Mouse (Mus musculus) T-helper 2 cell (primary cell): ENCODE measurements around the gene Prrg2.
"Not testable (repeated sequence)": the region's sequence is repeated elsewhere in the genome, so short reads cannot be mapped to it uniquely, and the experiment has no call there.

Source experiments
- in situ Hi-C: fragments of 300-600 bp; cut with MboI, MseI; formaldehyde crosslinking; loops from one replicate; pipeline ENCODE4 v1.15.1; 2025; ENCODE audit warnings: high pct_unique_total_duplicates

The Prrg2 gene

DNA sequence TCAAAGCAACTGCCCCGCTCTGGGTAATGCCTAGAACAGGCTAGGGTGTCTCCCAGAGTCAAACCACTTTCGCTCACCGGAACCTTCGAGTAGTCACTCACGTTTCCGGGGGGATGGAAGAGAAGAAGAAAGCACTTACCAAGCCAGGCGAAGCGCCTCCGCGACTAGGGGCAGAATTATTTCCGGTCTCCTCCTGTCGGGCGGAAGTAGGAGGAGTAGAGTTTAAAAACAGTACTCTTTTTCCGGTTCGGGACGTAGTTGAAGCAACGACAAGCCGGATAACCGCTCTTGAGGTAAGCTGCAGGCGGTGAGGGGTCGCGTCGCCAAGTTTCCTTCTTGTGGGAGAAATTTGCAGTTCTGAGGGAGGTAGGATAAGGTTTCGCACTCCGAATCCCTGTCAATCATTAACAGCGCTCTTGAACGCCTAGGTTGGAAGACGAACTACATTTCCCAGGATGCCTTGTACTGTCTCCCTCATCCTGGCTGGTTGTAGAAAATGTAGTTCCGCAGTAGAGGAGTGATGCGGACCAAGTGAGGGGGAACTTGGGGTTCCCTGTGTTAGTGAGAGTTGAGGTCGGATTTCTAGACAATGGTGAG is at the start of gene Prrg2, which contains the start of gene Nosip:
Prrg2 (minus strand) TSS at position 439 of the 597 bp plus-strand sequence.
Nosip (plus strand) TSS at position 191 of the 597 bp plus-strand sequence.
- in situ Hi-C loops, result no loop called here

DNA sequence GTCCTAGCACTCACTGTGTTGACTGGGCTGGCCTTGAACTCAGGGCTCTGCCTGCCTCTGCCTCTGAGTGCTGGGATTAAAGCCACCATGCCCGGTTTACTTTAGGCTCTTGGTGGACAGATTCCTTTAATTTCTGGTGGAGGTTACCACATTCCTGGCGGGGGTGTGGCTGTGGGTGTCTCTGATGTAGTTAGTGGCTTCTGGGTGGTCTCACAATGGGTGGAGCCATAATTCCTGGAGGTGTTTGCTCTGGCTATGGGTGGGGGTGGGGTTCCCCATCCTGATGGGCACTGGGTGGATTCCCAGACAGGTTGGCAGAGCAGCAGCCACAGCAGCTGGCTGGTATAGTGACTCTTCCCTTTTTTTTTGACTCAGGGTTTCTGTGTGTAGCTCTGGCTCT is 49.5 kb upstream of the Prrg2 start:
- in situ Hi-C loops, result no loop called here

DNA sequence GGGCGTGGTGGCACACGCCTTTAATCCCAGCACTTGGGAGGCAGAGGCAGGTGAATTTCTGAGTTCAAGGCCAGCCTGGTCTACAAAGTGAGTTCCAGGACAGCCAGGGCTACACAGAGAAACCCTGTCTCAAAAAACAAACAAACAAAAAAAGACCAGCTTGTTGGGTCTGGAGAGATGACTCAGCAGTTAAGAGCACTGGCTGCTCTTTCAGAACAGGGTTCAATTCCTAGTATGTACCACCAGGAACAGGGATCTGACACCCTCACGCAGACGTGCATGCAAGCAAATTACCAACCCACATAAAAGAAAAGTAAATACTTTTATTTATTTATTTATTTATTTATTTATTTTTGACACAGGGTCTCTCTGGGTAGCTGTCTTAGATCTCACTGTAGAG is 47.6 kb upstream of the Prrg2 start:
- in situ Hi-C loops, result not testable (repeated sequence)

DNA sequence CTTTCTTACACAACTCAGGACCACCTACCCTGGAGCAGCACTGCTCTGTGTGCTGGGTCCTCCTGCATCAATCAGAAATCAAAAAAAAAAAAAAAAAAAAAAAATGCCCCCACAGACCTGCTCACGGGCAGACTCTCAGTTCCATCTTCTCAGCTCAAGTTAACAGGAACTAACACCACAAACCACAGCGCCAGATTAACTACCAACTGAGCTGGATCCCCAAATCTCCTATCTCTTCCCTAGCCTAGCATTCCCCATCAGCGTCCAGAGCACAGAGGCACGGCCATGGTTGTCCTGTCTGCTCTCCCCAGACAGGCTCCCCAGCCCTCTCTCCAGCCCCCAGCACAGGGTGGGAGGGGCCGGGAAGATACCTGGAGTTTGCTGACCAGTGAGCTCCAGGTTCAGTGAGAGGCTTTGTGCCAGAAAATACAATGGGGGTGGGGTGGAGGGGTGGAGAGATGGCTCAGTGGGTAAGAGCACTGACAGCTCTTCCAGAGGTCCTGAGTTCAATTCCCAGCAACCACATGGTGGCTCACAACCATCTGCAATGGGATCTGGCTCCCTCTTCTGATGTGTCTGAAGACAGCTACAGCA is 44.7 kb upstream of the Prrg2 start:
- in situ Hi-C loops, result no loop called here

DNA sequence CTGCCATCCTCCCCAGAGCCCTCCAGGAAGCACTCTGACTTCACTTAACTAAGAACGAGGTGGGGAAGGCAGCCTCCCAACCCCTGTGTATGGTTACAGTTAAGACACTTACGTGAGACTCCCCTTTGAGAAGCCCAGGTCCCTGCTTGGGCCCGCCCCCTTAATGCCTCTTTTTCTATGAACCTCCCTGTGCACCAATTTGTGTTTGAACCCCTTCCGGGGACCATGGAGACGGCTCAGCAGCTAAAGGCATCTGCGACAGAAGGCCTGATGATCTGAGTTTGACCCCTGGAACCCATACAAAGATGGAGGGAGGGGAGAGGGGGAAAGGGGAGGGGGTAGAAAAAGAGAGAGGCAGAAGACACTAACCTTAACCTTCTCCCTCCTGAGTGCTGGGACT is 44.0 kb upstream of the Prrg2 start:
- in situ Hi-C loops, result no loop called here

DNA sequence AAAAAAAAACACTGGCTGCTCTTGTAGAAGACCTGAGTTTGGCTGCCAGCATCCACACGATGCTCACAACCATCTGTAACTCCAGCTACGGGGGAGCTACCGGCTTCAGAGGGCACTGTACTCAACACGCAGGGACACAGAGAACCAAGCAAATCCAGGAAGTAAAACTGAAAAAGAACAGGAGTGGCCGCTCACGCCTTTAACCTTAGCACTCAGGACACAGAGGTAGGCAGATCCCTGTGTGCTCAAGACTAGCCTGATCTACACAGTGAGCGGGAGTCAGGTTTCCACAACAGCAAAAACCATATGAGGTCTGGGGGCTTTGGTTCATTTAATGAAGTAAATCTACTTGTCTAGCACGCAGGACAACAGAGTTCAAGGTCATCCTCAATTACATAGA is 43.0 kb upstream of the Prrg2 start:
- in situ Hi-C loops, result no loop called here

DNA sequence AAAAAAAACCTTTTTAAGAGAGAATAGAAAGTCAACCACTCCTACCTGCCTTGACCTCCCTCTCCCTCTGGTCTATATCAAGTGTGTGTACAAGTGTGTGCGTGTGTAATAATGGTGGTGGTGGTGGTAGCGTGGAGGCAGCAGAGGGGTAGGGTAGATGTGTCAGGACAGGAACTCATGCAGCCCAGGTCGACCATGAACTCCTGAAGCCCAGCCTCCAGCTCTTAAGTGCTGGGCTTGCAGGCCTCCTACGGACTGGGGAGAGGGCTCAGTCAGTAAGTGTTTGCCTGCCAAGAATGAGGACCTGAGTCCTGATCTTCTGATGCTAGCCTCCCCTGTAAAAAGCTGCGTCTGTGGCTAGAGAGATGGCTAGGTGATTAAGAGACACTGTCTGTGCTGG is 42.5 kb upstream of the Prrg2 start:
- in situ Hi-C loops, result no loop called here

DNA sequence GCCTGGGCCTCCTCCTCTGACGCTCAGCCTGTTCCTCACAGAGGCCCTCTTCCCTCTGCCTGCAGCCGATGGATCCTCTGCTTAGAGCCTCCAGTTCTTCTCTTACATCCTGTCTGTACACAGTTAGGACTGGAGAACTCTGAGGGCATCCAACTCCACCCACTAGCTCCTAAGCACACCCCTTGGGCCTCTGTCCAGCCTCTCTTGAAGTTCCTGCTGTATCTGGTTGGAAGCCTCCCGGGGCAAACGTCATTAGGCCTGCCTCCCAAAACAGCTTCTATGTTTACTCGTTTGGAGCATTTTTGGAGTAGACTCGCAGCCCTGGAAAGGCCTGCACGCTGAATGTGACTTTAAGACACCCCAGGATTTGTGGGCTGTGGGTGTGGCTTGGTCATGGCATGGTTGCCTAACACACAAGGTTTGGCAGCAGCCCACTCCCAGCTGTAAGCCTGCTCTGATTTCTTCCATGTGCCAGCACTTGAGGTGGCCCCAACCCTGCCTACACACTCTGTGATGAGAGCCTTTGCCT is 41.2 kb upstream of the Prrg2 start, which contains the start of gene Fcgrt:
Fcgrt (minus strand) TSS at position 200 of the 529 bp plus-strand sequence.
- in situ Hi-C loops, result no loop called here

DNA sequence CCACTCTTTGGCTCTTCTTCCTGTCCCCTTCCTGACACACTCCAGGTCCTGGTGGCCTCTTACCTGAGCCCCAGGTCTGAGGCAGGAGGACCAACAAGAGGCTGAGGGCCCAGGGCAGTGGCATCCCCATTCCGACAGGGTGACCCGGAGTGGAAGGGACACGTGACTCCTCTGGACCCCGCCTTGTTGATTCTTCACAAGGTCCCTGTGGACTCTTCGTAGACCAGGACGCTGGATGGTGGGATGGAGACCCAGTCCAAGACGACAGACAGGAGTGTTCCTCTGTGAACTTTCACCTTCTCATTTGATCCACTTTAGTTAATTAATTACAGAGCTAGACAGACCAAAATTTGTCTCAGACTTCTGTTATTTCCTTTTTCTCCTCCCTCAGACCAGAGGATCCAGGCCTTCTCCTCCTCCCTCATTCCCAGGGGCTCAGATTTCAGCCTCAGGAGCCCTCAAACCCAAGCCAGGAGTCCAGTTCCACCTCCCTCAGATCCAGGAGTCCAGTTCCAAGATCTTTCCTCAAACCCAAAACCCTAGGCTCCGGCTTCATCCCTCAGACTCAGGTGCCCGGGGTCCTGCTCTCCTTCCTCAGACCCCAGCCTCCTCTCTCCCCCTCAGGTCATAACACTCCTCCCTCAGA is 40.6 kb upstream of the Prrg2 start:
- in situ Hi-C loops, result no loop called here

DNA sequence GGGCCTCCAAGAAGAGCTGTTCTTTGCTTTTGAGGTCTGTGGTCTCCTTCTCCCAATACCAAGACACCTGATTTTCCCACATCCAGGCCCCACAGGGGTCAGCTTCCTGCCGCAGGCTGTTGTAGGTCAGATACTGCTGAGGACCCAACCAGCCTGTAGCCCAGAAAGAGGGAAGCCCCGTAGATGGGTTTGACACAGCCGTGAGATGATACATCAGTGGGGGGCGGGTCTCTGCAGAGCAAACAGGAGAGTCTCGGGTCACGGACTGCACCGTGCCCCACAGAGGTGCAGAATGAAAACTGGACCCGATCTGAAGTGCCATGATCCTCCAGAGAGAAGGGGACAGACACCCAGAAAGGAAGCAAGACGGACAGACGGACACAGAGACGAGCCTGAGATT is 40.0 kb upstream of the Prrg2 start:
- in situ Hi-C loops, result no loop called here

DNA sequence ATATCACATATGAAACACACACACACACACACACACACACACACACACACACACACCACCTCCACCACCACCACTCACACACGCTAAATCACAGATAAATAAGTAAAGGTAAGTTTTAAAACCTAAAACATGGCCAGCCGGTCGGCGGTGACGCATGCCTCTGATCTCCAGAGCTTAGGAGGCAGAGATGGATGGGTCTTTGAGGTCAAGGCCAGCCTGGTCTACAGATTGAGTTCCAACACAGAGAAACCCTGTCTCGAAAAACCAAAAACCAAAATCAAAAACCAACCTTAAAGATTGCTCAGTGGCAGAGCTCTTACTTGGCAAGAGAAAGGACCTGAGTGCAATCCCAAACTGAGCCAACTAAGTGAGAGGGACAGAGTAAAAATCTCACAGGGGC is 37.6 kb upstream of the Prrg2 start:
- in situ Hi-C loops, result no loop called here

DNA sequence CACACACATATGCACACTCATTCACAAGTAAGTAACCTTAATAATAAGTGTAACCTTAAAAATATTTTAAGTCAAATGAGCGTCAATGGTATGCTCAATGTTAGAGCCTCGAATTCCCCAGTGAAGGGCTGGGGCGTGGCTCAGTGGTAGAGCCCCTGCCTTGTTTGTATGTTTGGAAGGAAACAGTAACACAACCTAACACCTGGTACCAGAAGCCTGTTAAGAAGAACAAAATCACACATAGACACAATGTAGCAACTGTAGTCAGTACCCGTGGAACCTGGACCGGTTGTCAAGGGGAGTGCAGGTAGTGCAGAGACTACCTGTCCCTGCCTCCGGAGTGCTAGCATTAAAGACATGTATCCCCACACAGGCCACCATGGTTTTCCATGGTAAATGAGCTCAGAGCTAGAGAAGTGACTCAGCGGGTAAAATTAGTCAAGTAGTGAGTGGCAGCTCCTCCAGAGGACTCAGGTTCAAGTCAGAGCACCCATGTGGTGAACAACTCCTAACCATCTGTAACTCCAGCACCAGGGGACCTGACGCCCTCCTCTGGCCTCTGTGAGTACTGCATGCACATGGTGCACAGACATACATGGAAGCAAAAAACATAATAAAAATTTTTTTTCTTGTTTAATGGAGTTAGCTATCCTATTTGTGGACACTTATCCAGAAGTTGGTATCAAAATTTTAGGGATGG is 36.2 kb upstream of the Prrg2 start:
- in situ Hi-C loops, result no loop called here

DNA sequence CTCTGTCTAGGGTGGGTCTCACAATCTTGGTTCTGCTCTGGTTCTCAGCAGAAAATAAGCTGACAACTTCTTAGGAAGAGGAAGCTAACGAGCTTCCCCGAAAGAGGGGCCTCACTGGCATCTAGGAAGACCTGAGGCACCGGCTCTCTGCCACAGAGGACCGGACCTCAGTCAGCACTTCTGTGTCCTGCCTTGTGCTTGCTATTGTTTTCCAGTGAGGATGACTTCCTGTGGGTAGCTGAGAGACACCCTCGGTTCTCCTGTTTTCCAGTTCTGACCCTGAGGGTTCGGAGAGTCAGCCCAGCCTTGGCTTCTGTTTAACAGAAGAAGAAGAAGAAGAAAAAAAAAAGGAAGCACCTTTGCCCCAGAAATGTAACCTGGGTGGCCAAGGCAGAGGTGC is 35.0 kb upstream of the Prrg2 start:
- in situ Hi-C loops, result no loop called here

DNA sequence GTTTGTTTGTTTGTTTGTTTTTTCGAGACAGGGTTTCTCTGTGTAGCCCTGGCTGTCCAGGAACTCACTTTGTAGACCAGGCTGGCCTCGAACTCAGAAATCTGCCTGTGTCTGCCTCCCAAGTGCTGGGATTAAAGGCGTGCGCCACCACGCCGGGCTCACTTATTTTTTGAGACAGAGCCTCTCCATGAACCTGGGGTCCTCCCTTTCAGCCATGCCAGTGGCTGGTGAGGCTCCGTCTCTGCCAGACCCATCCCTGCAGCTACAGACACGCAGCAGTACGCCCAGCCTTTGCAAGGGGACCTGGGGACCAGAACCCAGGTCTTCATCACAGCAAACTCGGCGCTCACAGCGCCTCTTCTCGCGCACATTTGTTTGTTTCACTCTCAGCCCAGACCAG is 33.5 kb upstream of the Prrg2 start:
- in situ Hi-C loops, result not testable (repeated sequence)

DNA sequence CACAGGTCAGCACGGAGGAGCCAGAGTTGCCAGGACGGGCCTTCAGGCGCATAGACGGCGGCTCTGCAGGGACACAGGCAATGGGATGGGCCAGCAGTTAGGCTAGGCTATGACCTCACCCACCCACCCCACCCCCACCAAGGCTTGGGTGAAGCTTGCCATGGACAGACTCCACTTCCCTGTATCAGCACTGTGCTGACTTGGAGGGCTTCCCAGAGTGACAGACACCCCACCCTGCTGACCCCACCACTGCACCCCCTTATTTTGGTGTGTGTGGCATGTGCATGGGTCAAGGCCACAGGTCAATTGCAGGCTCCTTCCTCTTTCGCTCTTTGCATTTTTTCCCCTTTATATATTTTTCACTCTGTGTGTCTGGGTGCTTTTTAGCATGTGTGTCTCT is 32.9 kb upstream of the Prrg2 start:
- in situ Hi-C loops, result no loop called here

DNA sequence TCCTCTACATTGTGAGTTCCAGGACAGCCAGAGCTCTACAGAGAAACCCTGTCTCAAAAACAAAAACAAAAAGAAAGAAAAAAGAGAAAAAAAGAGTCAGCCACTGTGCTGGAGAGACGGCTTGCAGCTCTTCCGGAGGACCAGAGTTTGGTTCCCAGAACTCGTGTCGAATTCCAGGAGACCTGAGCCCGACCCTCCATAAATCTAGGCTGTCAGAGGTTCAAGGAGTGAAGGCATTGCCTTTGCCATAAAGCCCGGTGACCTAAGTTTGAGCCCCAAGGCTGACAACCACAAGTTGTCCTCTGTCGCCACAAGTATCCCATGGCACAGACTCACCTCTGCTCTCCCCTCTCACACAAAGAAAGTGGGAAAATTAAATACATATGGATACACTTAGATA is 31.6 kb upstream of the Prrg2 start:
- in situ Hi-C loops, result no loop called here

DNA sequence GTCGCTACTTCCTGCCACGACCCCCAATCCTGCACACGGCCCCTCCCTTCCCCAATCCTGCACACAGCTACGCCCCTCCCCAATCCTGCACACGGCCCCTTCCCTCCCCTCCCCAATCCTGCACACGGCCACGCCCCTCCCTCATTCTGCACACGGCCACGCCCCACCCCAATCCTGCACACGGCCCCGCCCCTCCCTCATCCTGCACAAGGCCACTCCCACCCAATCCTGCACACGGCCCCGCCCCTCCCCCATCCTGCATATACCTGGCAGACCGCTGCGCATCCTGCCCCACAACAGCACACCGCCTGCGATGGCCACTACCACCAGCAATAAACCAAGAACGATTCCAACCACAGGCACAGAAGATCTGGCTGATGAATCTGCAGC is 31.0 kb upstream of the Prrg2 start:
- in situ Hi-C loops, result no loop called here

DNA sequence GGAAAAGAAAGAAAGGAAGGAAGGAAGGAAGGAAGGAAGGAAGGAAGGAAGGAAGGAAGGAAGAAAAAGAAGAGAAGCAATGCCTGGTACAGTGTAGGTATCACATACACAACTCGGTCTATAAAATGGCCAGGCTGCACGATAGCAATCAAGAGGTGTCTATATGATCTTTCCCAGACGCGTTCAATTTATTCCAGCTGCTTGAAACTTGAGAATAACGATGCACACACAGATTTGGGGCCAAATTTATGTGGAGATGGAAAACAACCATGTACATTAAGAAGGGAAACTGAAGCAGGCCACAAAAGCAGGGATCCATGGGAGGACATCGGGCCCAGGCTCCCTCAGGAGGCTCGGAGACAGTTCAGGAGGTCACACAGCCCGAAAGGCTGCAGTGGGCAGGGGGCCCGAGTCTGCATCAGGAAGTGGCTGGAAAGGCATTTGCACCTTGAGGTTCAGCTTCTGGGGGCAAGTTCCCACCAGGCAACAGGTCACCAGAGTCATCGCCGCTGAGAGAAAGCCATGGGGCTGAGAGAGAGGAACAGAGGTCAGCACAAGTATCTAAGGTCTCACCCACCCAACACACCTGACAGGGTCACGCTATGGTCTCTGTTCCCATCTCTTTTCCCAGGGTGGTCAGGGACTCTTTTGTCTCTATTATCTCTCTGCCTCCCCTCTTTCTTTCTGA is 30.5 kb upstream of the Prrg2 start:
- in situ Hi-C loops, result no loop called here

DNA sequence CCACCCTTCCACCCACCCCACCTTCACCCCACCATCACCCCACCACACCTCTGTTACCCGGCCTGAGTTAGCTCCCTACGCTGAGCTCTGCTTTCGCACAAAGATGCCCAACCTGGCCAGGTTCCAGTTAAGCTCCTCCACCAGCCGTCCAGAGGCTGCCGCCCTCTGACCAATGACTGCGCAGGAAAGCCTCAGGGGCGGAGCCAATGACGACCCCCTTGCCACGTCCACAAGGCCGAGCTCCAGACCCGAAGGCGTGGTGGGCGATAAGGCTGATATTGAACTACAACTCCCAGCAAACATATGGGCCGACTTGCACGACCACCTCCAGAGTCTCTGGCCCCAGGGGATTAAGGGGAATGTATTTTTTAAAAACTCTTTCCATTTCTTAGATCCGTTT is 29.6 kb upstream of the Prrg2 start, which contains the start of gene Rcn3:
Rcn3 (minus strand) TSS at position 174 of the 400 bp plus-strand sequence.
- in situ Hi-C loops, result no loop called here

DNA sequence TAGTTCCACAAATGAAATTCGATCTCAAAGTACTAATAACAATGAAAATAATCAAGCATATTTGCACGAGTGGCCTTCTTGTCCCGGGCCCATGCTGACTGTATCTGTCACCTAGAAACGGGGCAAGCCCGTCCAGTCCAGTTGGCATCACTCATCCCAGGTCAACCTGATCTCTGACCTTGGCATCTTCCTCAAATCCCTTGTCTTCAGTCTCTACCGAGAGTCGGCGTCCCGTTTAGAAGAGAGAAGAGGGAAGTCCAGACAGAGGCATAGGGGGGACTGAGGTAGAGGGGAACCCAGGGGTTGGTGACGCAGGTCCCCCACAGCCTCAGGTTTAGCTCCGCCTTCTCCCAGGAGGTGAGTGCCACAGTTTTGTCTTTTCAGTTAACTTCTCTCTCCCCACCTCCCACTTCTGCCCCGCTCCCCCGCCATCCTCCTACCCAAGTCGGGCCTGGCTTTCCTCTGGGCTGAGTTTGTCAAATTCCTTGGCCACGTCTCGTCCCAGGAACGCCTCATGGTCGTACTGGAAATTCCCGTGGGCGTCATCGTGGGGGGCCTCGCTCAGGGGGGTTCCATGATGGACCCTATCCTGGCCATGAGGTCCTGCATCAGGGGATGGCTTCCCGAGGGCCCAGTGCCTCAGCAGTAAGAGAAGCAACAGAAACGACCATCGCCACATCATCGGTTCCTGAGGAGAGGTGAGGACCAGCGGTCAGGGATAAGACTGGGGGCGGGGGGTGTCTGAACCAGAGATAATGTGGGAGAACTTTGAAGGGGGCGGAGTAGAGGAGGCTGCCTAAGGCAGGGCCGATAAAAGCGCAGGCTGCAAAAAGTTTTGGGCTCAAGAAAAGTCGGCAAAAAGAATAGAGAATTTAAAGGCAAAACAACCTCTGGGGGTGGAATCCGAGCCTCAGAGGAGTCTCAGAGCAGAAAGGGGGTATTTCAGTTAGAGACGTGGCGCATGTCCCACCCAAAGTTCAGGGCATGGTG is 28.8 kb upstream of the Prrg2 start:
- in situ Hi-C loops, result no loop called here
